Mouse (Mus musculus) gastrocnemius, adult 8-10 months (tissue): ENCODE data around the gene B4galnt3. TPM values are rescaled to one million over a fixed set of nuclear protein-coding genes. Genes with fewer than 3 reads are reported as not detected.
A peak's percentile ranks its signal among the peaks of the same experiment; 100 is the strongest.

ENCODE experiments used
- DNase-seq, 2 experiments: peaks; one replicate each; pipeline ENCODE4 v3.0.0; 2022; ENCODE audit warnings: low spot score in 2 of 2
- total RNA-seq, 4 experiments: library from RNA; stranded (reverse); gene quantifications; 2 replicates each; pipeline ENCODE4 v1.2.4; 2022

Gene B4galnt3
- total RNA-seq, 4 experiments from 2014 or later = 0.89 to 1.3 (median 0.95) TPM

GRCm38 (mm10) chr6:120275301-120275700, 19.1 kb downstream of the B4galnt3 start:
- DNase-seq = no peak

- DNase-seq = peak; percentile 12 to 28
These were observed 19.5 kb downstream of the B4galnt3 start for GRCm38 (mm10) chr6:120274887-120275286.

GRCm38 (mm10) chr6:120274181-120274580, 20.2 kb downstream of the B4galnt3 start:
- no peak for DNase-seq

- no peak for DNase-seq
These were observed 30.2 kb downstream of the B4galnt3 start for GRCm38 (mm10) chr6:120264151-120264550.

GRCm38 (mm10) chr6:120263608-120264007, 30.8 kb downstream of the B4galnt3 start:
- no peak for DNase-seq

GRCm38 (mm10) chr6:120262886-120263531, 31.4 kb downstream of the B4galnt3 start:
- DNase-seq = no peak

GRCm38 (mm10) chr6:120259481-120259880, 34.9 kb downstream of the B4galnt3 start:
- no peak for DNase-seq

- no peak for DNase-seq
These were observed 37.9 kb downstream of the B4galnt3 start for GRCm38 (mm10) chr6:120256431-120256935.

- peak in 1 of 2 experiments; percentile 22 for DNase-seq
These were observed 38.7 kb downstream of the B4galnt3 start for GRCm38 (mm10) chr6:120255701-120256100.

- no peak for DNase-seq
These were observed 39.2 kb downstream of the B4galnt3 start for GRCm38 (mm10) chr6:120255144-120255543.

- DNase-seq = no peak
These were observed 39.7 kb downstream of the B4galnt3 start for GRCm38 (mm10) chr6:120254640-120255039.

- DNase-seq = no peak
These were observed 41.6 kb downstream of the B4galnt3 start for GRCm38 (mm10) chr6:120252741-120253140.

GRCm38 (mm10) chr6:120251010-120251409, 43.3 kb downstream of the B4galnt3 start:
- no peak for DNase-seq

GRCm38 (mm10) chr6:120249831-120250230, 44.5 kb downstream of the B4galnt3 start:
- DNase-seq = no peak

- no peak for DNase-seq
These were observed 47.7 kb downstream of the B4galnt3 start for GRCm38 (mm10) chr6:120246676-120247075.

GRCm38 (mm10) chr6:120243250-120243649, 51.1 kb downstream of the B4galnt3 start:
- no peak for DNase-seq

- DNase-seq = no peak
These were observed 51.8 kb downstream of the B4galnt3 start for GRCm38 (mm10) chr6:120242530-120242929.

- DNase-seq = no peak
These were observed 52.9 kb downstream of the B4galnt3 start for GRCm38 (mm10) chr6:120241453-120241852.

GRCm38 (mm10) chr6:120240461-120240860, 53.9 kb downstream of the B4galnt3 start:
- DNase-seq = no peak

- no peak for DNase-seq
These were observed 58.5 kb downstream of the B4galnt3 start for GRCm38 (mm10) chr6:120235874-120236273.

- no peak for DNase-seq
These were observed 61.5 kb downstream of the B4galnt3 start for GRCm38 (mm10) chr6:120232885-120233284.

- DNase-seq = no peak
These were observed 63.9 kb downstream of the B4galnt3 start for GRCm38 (mm10) chr6:120230441-120230840.

- DNase-seq = no peak
These were observed 64.6 kb downstream of the B4galnt3 start for GRCm38 (mm10) chr6:120229806-120230205.
